Mouse (Mus musculus): ENCODE data around the gene Wwox. TPM values are rescaled to one million over a fixed set of nuclear protein-coding genes. Genes with fewer than 3 reads are reported as not detected.

Gene Wwox
- total and polyA plus RNA-seq, 3 experiments: 7.8 to 11.5 (median 9.1) TPM

DNA sequence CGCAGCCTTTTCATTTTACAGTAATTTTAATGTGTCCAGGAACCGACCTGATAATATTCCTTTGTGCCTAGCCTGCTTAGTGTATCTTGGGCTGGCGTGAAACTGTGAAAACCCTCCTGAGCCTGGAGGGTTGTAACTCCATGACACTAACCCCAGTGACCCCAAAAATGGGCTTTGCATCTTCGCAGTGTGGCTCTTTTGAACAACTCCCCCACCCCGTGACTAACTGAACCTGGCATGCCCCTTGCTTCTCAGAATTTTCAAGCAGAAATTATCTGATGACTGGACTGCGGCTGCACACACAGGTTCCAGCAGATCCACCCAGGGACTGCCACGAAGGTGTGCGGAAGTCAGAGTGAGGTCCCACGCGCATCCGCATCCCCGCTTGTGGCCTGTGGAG lies 631.8 kb downstream of the Wwox start:
- no peaks in the 10 kb centered on the region for H3K9me3 ChIP-seq (replicated peaks; ENCODE audit: low read length)

DNA sequence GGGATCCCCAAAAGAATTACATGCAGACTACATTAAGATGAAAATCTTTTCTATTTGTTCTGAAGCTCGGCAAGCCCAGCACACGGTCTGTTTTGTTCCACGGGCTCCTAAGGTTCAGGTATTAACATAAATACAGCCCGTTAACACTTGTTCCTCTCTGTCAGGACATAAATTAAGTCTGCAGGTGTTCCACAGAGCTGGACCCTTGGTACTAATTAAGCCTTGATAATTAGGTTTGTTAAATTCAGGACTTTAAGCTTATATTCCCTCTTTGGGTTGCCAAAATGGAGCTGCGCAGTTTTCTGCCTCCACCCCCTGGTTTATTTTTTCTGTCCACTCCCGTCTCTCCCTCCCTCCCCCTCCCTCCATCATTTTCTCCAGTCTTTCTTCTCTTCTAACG lies 638.8 kb downstream of the Wwox start:
- Histone ChIP-seq H3K36me3 (replicated peaks in 1 of 2; ENCODE audit: control insufficient read depth in 1 of 2, insufficient read depth in 1 of 2, low read length in 1 of 2) (no peaks in the 10 kb centered on the region), H3K4me2 (ENCODE audit: insufficient read depth, low read depth, poor library complexity, severe bottlenecking) (no peak overlapping the region), H3K4me1 (ENCODE audit: control insufficient read depth in 1 of 2, insufficient read depth in 2 of 2) (no peaks in the 10 kb centered on the region), H3K9me3 (replicated peaks; ENCODE audit: low read length) (peaks cover 2% of the 10 kb centered on the region), H3K27me3 (replicated peaks) (peaks cover 3% of the 10 kb centered on the region), H3K4me3 (replicated peaks in 1 of 3; ENCODE audit: low read depth in 2 of 3, low read length in 2 of 3, poor library complexity in 1 of 3) (no peak overlapping the region), H3K79me2 (replicated peaks; ENCODE audit: control insufficient read depth, extremely low read depth, insufficient read depth, poor library complexity, severe bottlenecking) (no peaks in the 10 kb centered on the region), H3K9ac (ENCODE audit: insufficient read depth, low read depth) (no peak overlapping the region), H3K27ac (ENCODE audit: insufficient read depth, low read depth) (no peak overlapping the region)
- dilution Hi-C loops (cut with MboI; ENCODE audit: extremely low pct_ligation_motif_present, extremely low pct_unique_long_range_greater_than_20kb, low sequenced_read_pairs) (no loop called here), in situ Hi-C loops (cut with MboI; ENCODE audit: low pct_ligation_motif_present, low pct_unique_long_range_greater_than_20kb, low sequenced_read_pairs) (loop anchor here (25.0 kb wide), 1 partner anchor 634 kb away; the partner anchor contains the start of gene Maf)
- TF ChIP-seq EP300 (IDR thresholded peaks at IDR 0.05; ENCODE audit: low read length) (no peak), UBTF (IDR thresholded peaks at IDR 0.05; ENCODE audit: low read depth, low read length) (no peak), NELFE (IDR thresholded peaks at IDR 0.05; ENCODE audit: low read depth, low read length) (no peak), CHD2 (IDR thresholded peaks at IDR 0.05; ENCODE audit: low read length) (no peak), ZC3H11A (IDR thresholded peaks at IDR 0.05; ENCODE audit: low read depth, low read length) (no peak), TCF12 (IDR thresholded peaks at IDR 0.05; ENCODE audit: low read depth, low read length) (no peak), BHLHE40 (IDR thresholded peaks at IDR 0.05; ENCODE audit: low read depth, low read length) (no peak), MAX (IDR thresholded peaks at IDR 0.05; ENCODE audit: low read length) (no peak)
- no peak for DNase-seq (ENCODE audit: extremely low read depth)

More for the DNA sequence above, 631.8 kb downstream of the Wwox start:
- dilution Hi-C loops (cut with MboI; ENCODE audit: extremely low pct_ligation_motif_present, extremely low pct_unique_long_range_greater_than_20kb, low sequenced_read_pairs): no loop called here
- Histone ChIP-seq H3K9ac (ENCODE audit: insufficient read depth, low read depth) (no peak overlapping the region), H3K36me3 (replicated peaks in 1 of 2; ENCODE audit: control insufficient read depth in 1 of 2, insufficient read depth in 1 of 2, low read length in 1 of 2) (no peaks in the 10 kb centered on the region), H3K4me1 (ENCODE audit: control insufficient read depth in 1 of 2, insufficient read depth in 2 of 2) (peaks cover 0 to 5% of the 10 kb centered on the region in 2 experiments; a peak in 2 of 4 replicates), H3K27me3 (replicated peaks) (no peaks in the 10 kb centered on the region), H3K4me2 (ENCODE audit: insufficient read depth, low read depth, poor library complexity, severe bottlenecking) (no peak overlapping the region), H3K27ac (ENCODE audit: insufficient read depth, low read depth) (no peak overlapping the region), H3K79me2 (replicated peaks; ENCODE audit: control insufficient read depth, extremely low read depth, insufficient read depth, poor library complexity, severe bottlenecking) (no peaks in the 10 kb centered on the region), H3K4me3 (replicated peaks in 1 of 3; ENCODE audit: low read depth in 2 of 3, low read length in 2 of 3, poor library complexity in 1 of 3) (no peak overlapping the region)
- no peak for TF ChIP-seq EP300 (IDR thresholded peaks at IDR 0.05; ENCODE audit: low read length)
- TF ChIP-seq SIN3A (IDR thresholded peaks at IDR 0.05; ENCODE audit: low read length): no peak
- no peak for TF ChIP-seq BHLHE40 (IDR thresholded peaks at IDR 0.05; ENCODE audit: low read depth, low read length)
- no peak for TF ChIP-seq JUND (conservative IDR thresholded peaks at IDR 0.05; ENCODE audit: low read depth, low read length)
- TF ChIP-seq KAT2A (IDR thresholded peaks at IDR 0.05; ENCODE audit: insufficient replicate concordance, low read length): no peak
- in situ Hi-C loops (cut with MboI; ENCODE audit: low pct_ligation_motif_present, low pct_unique_long_range_greater_than_20kb, low sequenced_read_pairs): no loop called here
- no peak for DNase-seq (ENCODE audit: extremely low read depth)

DNA sequence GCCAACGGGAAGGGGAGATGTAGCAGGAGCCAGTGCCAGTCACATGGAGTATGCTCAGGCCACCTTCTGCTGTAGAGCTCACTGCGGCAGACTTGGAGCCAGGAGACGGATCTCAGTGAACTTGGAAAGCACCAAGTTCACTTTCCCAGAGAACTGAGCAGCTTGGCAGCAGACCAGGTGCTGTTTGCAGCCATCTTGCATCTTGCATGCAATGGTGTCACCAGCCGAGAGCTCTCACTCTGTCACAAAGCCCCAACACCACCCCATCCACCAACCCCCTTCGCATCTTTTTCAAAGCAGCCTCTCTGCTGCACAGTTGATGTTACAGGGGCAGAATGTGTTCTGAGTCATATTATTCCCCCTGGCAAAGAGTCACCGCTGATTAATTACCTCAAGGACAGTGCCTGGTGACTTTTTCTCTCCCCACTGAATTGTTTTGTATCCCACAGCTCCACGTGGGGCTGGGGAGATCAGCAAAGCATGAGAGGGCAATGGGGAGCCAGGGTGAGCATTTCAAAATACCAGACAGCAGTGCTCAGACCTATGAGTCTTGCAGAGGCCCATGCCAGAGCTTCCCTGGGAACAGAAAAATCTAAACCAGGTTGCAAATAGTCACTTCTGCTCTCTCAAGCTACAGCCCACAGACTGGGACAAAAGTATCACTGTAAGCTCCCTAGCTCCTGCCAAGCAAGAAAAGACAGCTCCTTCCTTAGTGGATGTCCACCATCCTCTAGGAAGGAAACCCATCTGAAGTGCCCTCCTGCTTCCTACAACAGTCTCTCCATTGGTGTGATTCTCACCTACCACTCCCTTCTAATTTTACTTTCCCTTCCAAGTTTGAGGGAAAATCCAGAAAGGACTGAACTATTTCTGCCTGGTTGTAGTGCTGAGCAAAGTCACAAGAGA lies 642.1 kb downstream of the Wwox start:
- Histone ChIP-seq H3K4me2 (ENCODE audit: insufficient read depth, low read depth, poor library complexity, severe bottlenecking) (no peak overlapping the region), H3K4me3 (replicated peaks in 1 of 3; ENCODE audit: low read depth in 2 of 3, low read length in 2 of 3, poor library complexity in 1 of 3) (no peak overlapping the region), H3K9me3 (replicated peaks; ENCODE audit: low read length) (peaks cover 2% of the 10 kb centered on the region), H3K27me3 (replicated peaks) (peaks cover 3% of the 10 kb centered on the region), H3K4me1 (ENCODE audit: control insufficient read depth in 1 of 2, insufficient read depth in 2 of 2) (no peaks in the 10 kb centered on the region), H3K27ac (ENCODE audit: insufficient read depth, low read depth) (no peak overlapping the region), H3K36me3 (replicated peaks in 1 of 2; ENCODE audit: control insufficient read depth in 1 of 2, insufficient read depth in 1 of 2, low read length in 1 of 2) (no peaks in the 10 kb centered on the region), H3K79me2 (replicated peaks; ENCODE audit: control insufficient read depth, extremely low read depth, insufficient read depth, poor library complexity, severe bottlenecking) (no peaks in the 10 kb centered on the region), H3K9ac (ENCODE audit: insufficient read depth, low read depth) (no peak overlapping the region)
- dilution Hi-C loops (cut with MboI; ENCODE audit: extremely low pct_ligation_motif_present, extremely low pct_unique_long_range_greater_than_20kb, low sequenced_read_pairs): no loop called here
- TF ChIP-seq ZNF384 (IDR thresholded peaks at IDR 0.05; ENCODE audit: low read depth, low read length) (no peak), ZKSCAN1 (IDR thresholded peaks at IDR 0.05; ENCODE audit: borderline replicate concordance, low read depth, low read length) (no peak), ZMIZ1 (IDR thresholded peaks at IDR 0.05; ENCODE audit: low read depth, low read length) (no peak), CHD1 (IDR thresholded peaks at IDR 0.05; ENCODE audit: low read depth, low read length) (no peak)
- DNase-seq (ENCODE audit: extremely low read depth): no peak
- in situ Hi-C loops (cut with MboI; ENCODE audit: low pct_ligation_motif_present, low pct_unique_long_range_greater_than_20kb, low sequenced_read_pairs): loop anchor here (25.0 kb wide), 1 partner anchor 631 kb away; the partner anchor contains the start of gene Maf
